Mouse (Mus musculus) limb, embryonic 14.5 days (tissue): ENCODE measurements around the gene Hgfac. TPM values are rescaled to one million over a fixed set of nuclear protein-coding genes. Genes with fewer than 3 reads are reported as not detected.

Experiments used
- ATAC-seq: fragments of 200-750 bp; cut with Nextera tagmentation; 2 replicates; pipeline ENCODE4 v1.8.0; 2017; ENCODE audit warnings: low read depth, moderate number of reproducible peaks, moderate TSS enrichment; ENCODE audit not compliant: low FRiP score
- DNase-seq: peaks from one replicate; pipeline ENCODE4 v3.0.0-alpha.2; 2015; ENCODE audit warnings: low spot score
- H3K27ac ChIP-seq: fragments of 300-500 bp; sonication (generic); replicated peaks from 2 replicates; pipeline ENCODE4 v1.5.1; 2014; ENCODE audit warnings: low read depth, mild to moderate bottlenecking, low read length, moderate library complexity, mixed read lengths
- H3K27me3 ChIP-seq: fragments of 300-500 bp; sonication (generic); 2 replicates; pipeline ENCODE4 v1.6.1; 2014; ENCODE audit warnings: low read length, mixed read lengths; ENCODE audit not compliant: control insufficient read depth, insufficient read depth
- H3K36me3 ChIP-seq: fragments of 300-500 bp; sonication (generic); 2 replicates; pipeline ENCODE4 v1.6.1; 2014; ENCODE audit warnings: mild to moderate bottlenecking, low read length, moderate library complexity, mixed read lengths; ENCODE audit not compliant: control insufficient read depth, insufficient read depth
- H3K4me1 ChIP-seq: fragments of 300-500 bp; sonication (generic); 2 replicates; pipeline ENCODE4 v1.6.1; 2014; ENCODE audit warnings: antibody characterized with exemption, low read length, mixed read lengths; ENCODE audit not compliant: control insufficient read depth, insufficient read depth
- H3K4me2 ChIP-seq: fragments of 300-500 bp; sonication (generic); replicated peaks from 2 replicates; pipeline ENCODE4 v1.6.1; 2014; ENCODE audit warnings: low read depth, mild to moderate bottlenecking, low read length, moderate library complexity; ENCODE audit not compliant: severe bottlenecking
- H3K4me3 ChIP-seq: fragments of 300-500 bp; sonication (generic); replicated peaks from 2 replicates; pipeline ENCODE4 v1.5.1; 2014; ENCODE audit warnings: low read length
- H3K9ac ChIP-seq: fragments of 300-500 bp; sonication (generic); 2 replicates; pipeline ENCODE4 v1.6.1; 2014; ENCODE audit warnings: mild to moderate bottlenecking, low read depth, low read length, moderate library complexity; ENCODE audit not compliant: severe bottlenecking
- H3K9me3 ChIP-seq: fragments of 300-500 bp; sonication (generic); 2 replicates; pipeline ENCODE4 v1.6.1; 2016; ENCODE audit warnings: low read length; ENCODE audit not compliant: control insufficient read depth
- POLR2A ChIP-seq: fragments of 200-500 bp; IDR thresholded peaks from 2 replicates; pipeline ENCODE4 v1.8.0; 2012; ENCODE audit warnings: inconsistent platforms, mild to moderate bottlenecking, moderate library complexity, borderline replicate concordance; ENCODE audit not compliant: insufficient read depth, insufficient read length; ENCODE audit errors: extremely low read depth
- WGBS: fragments of 180-500 bp; shearing (Covaris S2); extraction: QIAGEN DNeasy Blood & Tissue Kit; methylation state at CpG from one replicate; pipeline ENCODE4 v1.1.7; 2014; 5-methylcytosine and 5-hydroxymethylcytosine counted together
- polyA plus RNA-seq, 2 experiments: library from polyadenylated mRNA; depleted of rRNA in 1 of 2; stranded (reverse) in 1 of 2; unstranded in 1 of 2; fragments of >200 nt; fragmentation: Nextera tagmentation in 1 of 2; extraction: Ambion mirVana in 1 of 2; gene quantifications; 2 replicates each; pipeline versions ENCODE4 v1.2.1 to v1.2.3; 2012 to 2014

Hgfac gene
- polyA plus RNA-seq, 2 experiments, result 0.28 to 2.8 TPM

DNA sequence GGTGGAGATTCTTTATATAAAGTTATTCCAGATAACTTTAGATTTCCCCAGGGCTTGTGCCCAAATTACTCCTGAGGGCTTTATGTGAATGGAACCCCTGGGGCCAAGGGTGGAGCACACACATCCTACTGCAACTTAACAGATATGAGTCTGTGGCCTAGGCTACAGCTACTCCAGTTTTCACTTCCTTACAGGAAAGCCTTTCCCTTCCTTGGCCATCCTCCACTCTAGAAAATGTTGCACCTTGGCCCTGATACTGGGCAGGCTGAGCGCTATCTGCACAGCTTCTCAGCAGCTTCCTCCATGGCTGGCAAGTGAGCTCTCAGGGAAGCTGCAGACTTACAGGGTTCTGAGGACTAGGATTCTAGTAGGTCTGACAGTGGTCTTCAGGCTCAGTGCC lies 12.0 kb upstream of the Hgfac start:
- no peak for DNase-seq
- H3K27ac ChIP-seq, result no peak overlapping the region
- no peak for ATAC-seq
- H3K4me2 ChIP-seq, result no peak overlapping the region
- H3K9ac ChIP-seq, result no peak overlapping the region
- H3K27me3 ChIP-seq, result no peaks in the 10 kb centered on the region
- H3K4me3 ChIP-seq, result no peak overlapping the region
- no peaks in the 10 kb centered on the region for H3K9me3 ChIP-seq
- peaks cover 83% of the 10 kb centered on the region for H3K36me3 ChIP-seq
- TF ChIP-seq POLR2A, result no peak
- 94% methylated on average over 1 of the region's 1 CpGs for WGBS
- H3K4me1 ChIP-seq, result no peaks in the 10 kb centered on the region

DNA sequence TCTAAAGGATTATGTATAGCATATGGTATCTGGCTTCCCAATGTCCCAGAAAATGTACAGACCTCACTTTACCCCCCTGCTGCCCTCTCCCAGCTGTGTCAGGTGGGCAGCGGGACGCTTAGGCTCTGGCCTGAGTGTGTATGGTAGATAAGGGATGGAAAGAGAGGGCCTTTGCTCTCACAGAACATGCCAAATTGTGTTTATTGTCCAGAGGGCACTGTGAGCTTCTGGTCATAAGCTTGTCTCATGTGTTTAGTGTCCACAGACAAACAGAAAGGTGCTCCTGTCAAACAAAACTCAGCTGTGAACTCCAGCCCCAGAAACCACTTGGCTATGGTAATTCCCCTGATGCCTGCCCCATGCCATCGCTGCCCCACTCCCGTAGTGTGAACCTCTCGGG lies 11.6 kb upstream of the Hgfac start:
- Histone ChIP-seq H3K27ac (no peak overlapping the region), H3K27me3 (no peaks in the 10 kb centered on the region), H3K4me3 (no peak overlapping the region), H3K36me3 (peaks cover 84% of the 10 kb centered on the region), H3K9me3 (no peaks in the 10 kb centered on the region), H3K4me2 (no peak overlapping the region), H3K9ac (no peak overlapping the region), H3K4me1 (no peaks in the 10 kb centered on the region)
- DNase-seq, result no peak
- ATAC-seq, result no peak
- no peak for TF ChIP-seq POLR2A
- WGBS, result 86% methylated on average over 5 of the region's 5 CpGs

DNA sequence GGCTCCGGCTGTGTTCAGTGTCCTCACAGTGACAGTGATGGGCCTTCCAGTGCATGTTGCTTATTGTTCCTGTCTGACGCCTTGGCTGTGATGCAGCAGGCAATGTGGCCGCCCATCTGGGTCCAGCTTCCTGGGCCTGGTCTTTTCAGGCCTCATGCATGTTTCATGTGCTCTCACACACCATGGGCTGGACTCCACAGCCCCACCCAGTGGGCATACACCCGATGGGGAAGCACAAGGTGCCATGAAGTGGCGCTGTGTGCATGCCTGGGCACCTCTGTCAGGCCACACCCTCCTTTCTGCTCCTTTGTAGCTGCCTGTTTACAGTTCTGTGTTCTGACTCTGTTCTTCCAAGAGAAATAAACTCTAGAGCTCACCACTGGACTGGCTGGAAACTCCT lies 8.2 kb upstream of the Hgfac start:
- no peak for ATAC-seq
- WGBS, result 83% methylated on average over 5 of the region's 5 CpGs

DNA sequence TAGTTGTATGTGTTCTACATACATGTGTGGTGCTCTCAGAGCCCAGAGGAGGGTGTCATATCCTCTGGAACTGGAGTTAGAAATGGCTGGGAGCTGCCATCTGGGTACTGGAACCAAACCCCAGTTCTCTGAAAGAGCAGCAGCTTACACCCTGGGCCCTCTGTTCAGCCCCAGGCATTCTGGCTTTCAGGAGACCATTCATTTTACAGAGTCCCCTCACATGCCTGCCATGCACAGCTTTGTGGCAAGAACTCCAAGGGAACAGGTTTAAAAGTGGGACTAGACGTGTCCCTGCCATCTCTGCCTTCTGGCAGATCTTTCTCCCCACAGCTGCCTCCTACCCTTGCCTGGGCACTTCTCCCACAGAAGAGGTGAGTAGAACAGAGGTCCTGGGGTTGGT lies 7.7 kb upstream of the Hgfac start:
- H3K4me3 ChIP-seq, result no peak overlapping the region
- H3K9ac ChIP-seq, result no peak overlapping the region
- TF ChIP-seq POLR2A, result no peak
- no peaks in the 10 kb centered on the region for H3K4me1 ChIP-seq
- H3K27me3 ChIP-seq, result no peaks in the 10 kb centered on the region
- 80% methylated on average over 1 of the region's 1 CpGs for WGBS
- ATAC-seq (no peak), DNase-seq (no peak)
- peaks cover 54% of the 10 kb centered on the region for H3K36me3 ChIP-seq
- no peaks in the 10 kb centered on the region for H3K9me3 ChIP-seq
- H3K4me2 ChIP-seq, result no peak overlapping the region
- no peak overlapping the region for H3K27ac ChIP-seq

More for the DNA sequence above, 8.2 kb upstream of the Hgfac start:
- no peaks in the 10 kb centered on the region for H3K27me3 ChIP-seq
- no peak for TF ChIP-seq POLR2A
- no peak overlapping the region for H3K9ac ChIP-seq
- H3K9me3 ChIP-seq, result no peaks in the 10 kb centered on the region
- H3K27ac ChIP-seq, result no peak overlapping the region
- no peak overlapping the region for H3K4me2 ChIP-seq
- no peak for DNase-seq
- H3K4me3 ChIP-seq, result no peak overlapping the region
- peaks cover 59% of the 10 kb centered on the region for H3K36me3 ChIP-seq
- H3K4me1 ChIP-seq, result no peaks in the 10 kb centered on the region

DNA sequence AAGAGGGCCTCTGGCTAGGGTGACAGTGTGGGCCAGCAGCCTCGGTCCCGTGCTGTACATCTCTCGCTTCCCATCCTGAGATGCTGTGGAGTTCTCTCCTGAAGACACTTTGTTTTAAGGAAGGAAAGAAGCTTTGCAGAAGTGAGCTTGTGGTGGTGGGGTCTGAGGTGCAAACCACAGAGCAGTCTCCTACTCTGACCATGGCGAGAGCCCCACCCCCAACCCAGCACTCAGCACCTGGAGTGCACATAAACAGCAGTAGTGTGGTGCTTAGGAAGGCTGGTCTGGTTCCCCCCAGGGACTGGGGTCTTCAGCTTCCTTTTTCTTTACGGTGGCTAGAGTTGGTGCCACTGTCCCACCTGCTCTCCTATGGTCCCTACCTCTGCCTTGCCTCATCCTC lies 6.2 kb upstream of the Hgfac start:
- H3K27ac ChIP-seq, result no peak overlapping the region
- TF ChIP-seq POLR2A, result no peak
- no peak overlapping the region for H3K4me3 ChIP-seq
- no peak overlapping the region for H3K9ac ChIP-seq
- no peak overlapping the region for H3K4me2 ChIP-seq
- H3K4me1 ChIP-seq, result no peaks in the 10 kb centered on the region
- DNase-seq (no peak), ATAC-seq (no peak)
- H3K36me3 ChIP-seq, result peaks cover 38% of the 10 kb centered on the region
- H3K9me3 ChIP-seq, result no peaks in the 10 kb centered on the region
- 90% methylated on average over 5 of the region's 5 CpGs for WGBS
- no peaks in the 10 kb centered on the region for H3K27me3 ChIP-seq

DNA sequence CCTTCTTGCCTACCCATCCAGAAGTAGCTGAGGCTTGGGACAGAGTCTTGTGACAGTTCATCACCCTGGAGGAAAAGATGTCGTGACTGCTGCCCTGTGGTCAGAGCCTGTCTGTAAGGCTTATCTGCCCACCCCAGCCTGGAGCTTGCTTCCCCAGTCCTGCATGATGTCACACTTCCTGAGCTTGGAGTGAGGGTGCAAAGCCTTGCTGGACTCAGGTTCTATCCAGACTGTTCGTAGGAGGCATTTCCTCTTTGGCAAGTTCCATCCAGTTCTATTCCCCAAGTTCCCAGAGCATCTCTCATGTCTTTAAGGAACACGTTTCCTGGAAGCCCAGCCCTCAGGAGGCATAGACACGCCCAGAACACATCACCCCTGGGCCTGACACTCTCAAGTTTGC lies 5.5 kb upstream of the Hgfac start:
- no peak overlapping the region for H3K9ac ChIP-seq
- DNase-seq, result no peak
- H3K27me3 ChIP-seq, result no peaks in the 10 kb centered on the region
- 74% methylated on average over 4 of the region's 4 CpGs for WGBS
- H3K4me2 ChIP-seq, result no peak overlapping the region
- H3K4me3 ChIP-seq, result no peak overlapping the region
- peaks cover 33% of the 10 kb centered on the region for H3K36me3 ChIP-seq
- ATAC-seq, result no peak
- no peaks in the 10 kb centered on the region for H3K9me3 ChIP-seq
- H3K27ac ChIP-seq, result no peak overlapping the region
- no peaks in the 10 kb centered on the region for H3K4me1 ChIP-seq
- TF ChIP-seq POLR2A, result no peak
